Mouse (Mus musculus): ENCODE measurements around the gene Cnmd. TPM values are rescaled to one million over a fixed set of nuclear protein-coding genes. Genes with fewer than 3 reads are reported as not detected.

The Cnmd gene
- total and polyA plus RNA-seq, 3 experiments = not detected

DNA sequence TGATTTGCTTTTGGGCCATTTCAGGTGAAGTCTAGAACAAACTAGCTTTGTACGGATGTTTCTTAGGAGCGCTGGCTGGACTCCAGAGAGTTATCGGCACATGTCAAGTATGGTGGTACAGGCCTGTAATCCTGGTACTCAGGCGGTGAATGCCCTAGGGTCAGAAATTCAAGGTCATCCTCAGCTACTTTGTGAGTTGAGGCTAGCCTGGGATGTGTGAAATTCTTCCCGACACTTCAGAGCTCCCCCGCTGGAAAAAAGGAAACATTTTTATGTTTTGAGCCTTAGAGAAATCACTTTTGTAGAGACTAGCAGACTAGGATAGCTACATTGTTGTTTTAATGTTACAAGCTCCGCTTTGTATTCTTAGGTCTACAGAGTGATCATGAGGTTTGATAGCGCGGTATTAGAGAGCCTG, 73.4 kb downstream of the Cnmd start:
- peaks cover 3 to 12% of the 10 kb centered on the region in 2 experiments; a peak in 3 of 4 replicates for H3K4me1 ChIP-seq (ENCODE audit: control insufficient read depth in 1 of 2, insufficient read depth in 2 of 2, low read length in 2 of 2)
- H3K9me3 ChIP-seq (replicated peaks; ENCODE audit: insufficient read depth, low read length) = no peaks in the 10 kb centered on the region
- peak overlapping the region; percentile 91 for H3K9ac ChIP-seq (ENCODE audit: control insufficient read depth, low read depth, low read length, poor library complexity, severe bottlenecking)
- DNase-seq (ENCODE audit: low read depth, low spot score) = peak; percentile 79
- H3K79me2 ChIP-seq (ENCODE audit: control insufficient read depth, insufficient read depth, low read length, poor library complexity) = peaks cover 43% of the 10 kb centered on the region
- H3K36me3 ChIP-seq (ENCODE audit: control insufficient read depth in 1 of 2, insufficient read depth in 2 of 2, low read length in 2 of 2) = peaks cover 2 to 16% of the 10 kb centered on the region in 2 experiments
- H3K4me3 ChIP-seq (ENCODE audit: control insufficient read depth in 1 of 2, insufficient read depth in 1 of 2, low read depth in 2 of 2, low read length in 2 of 2) = peak overlapping the region; percentile 92 to 93
- TF ChIP-seq ZNF384 (IDR thresholded peaks at IDR 0.05; ENCODE audit: low read depth, low read length) (no peak), TAL1 (IDR thresholded peaks at IDR 0.05; ENCODE audit: low read length) (no peak), POLR2AphosphoS5 (IDR thresholded peaks at IDR 0.05; ENCODE audit: borderline replicate concordance, low read depth, low read length) (no peak), HCFC1 (IDR thresholded peaks at IDR 0.05; ENCODE audit: low read depth, low read length) (peak; percentile 50), KAT2A (conservative IDR thresholded peaks at IDR 0.05; ENCODE audit: low read depth, low read length) (no peak), GATA1 (IDR thresholded peaks at IDR 0.05; ENCODE audit: low read depth, low read length) (peak; percentile 12; the same call in 1 of the 2 replicates), MYC (IDR thresholded peaks at IDR 0.05; ENCODE audit: low read depth, low read length) (peak; percentile 74), MAX (IDR thresholded peaks at IDR 0.05; ENCODE audit: low read length) (peak; percentile 73), MEF2A (IDR thresholded peaks at IDR 0.05; ENCODE audit: extremely low read depth, insufficient replicate concordance, low read depth, low read length, poor library complexity, severe bottlenecking) (no peak), SIN3A (IDR thresholded peaks at IDR 0.05; ENCODE audit: low read length) (peak; percentile 84), NELFE (IDR thresholded peaks at IDR 0.05; ENCODE audit: low read depth, low read length) (0 out of 2 replicates have a peak, but pooled peaks have one; percentile 24), RAD21 (IDR thresholded peaks at IDR 0.05; ENCODE audit: low read depth, low read length) (no peak), SMC3 (IDR thresholded peaks at IDR 0.05; ENCODE audit: low read depth, low read length) (no peak), CHD1 (IDR thresholded peaks at IDR 0.05; ENCODE audit: low read depth, low read length) (peak; percentile 68; the same call in 1 of the 2 replicates), POLR2AphosphoS2 (IDR thresholded peaks at IDR 0.05; ENCODE audit: low read length) (no peak), UBTF (IDR thresholded peaks at IDR 0.05; ENCODE audit: borderline replicate concordance, insufficient read depth, low read depth, low read length) (no peak), JUND (IDR thresholded peaks at IDR 0.05; ENCODE audit: low read depth, low read length) (0 out of 2 replicates have a peak, but pooled peaks have one; percentile 11), ZC3H11A (IDR thresholded peaks at IDR 0.05; ENCODE audit: low read depth, low read length) (no peak), CHD2 (IDR thresholded peaks at IDR 0.05; ENCODE audit: low read length) (no peak), MXI1 (IDR thresholded peaks at IDR 0.05; ENCODE audit: low read depth, low read length) (peak; percentile 83)
- H3K27ac ChIP-seq (ENCODE audit: control insufficient read depth, low read depth, low read length) = peak overlapping the region; percentile 95
- H3K27me3 ChIP-seq (ENCODE audit: control insufficient read depth in 1 of 2, insufficient read depth in 2 of 2, low read length in 2 of 2) = no peaks in the 10 kb centered on the region

DNA sequence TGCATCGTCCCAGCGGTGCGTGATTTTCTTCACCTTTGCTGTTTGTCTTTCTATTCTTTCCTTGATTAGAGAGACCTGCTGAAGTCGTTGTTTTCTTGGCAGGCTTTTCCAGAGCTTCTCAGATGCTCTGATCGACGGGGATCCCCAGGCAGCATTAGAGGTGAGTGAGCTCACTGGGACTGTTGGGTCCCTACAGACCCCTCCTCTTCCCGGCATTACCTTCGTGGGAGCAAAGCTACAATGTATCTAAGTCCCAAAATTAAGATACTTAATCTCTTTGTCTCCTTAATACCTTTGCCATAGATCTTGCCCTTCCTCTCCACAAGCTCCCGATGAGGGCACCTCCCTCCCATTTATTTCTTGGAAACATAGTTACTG, 74.1 kb downstream of the Cnmd start:
- H3K4me3 ChIP-seq (ENCODE audit: control insufficient read depth in 1 of 2, insufficient read depth in 1 of 2, low read depth in 2 of 2, low read length in 2 of 2) = peak overlapping the region; percentile 92 to 93
- TF ChIP-seq TBP (IDR thresholded peaks at IDR 0.05; ENCODE audit: low read depth, low read length) (0 out of 2 replicates have a peak, but pooled peaks have one; percentile 3), RCOR1 (IDR thresholded peaks at IDR 0.05; ENCODE audit: low read depth, low read length) (no peak), NELFE (IDR thresholded peaks at IDR 0.05; ENCODE audit: low read depth, low read length) (0 out of 2 replicates have a peak, but pooled peaks have one; percentile 42), POLR2A (IDR thresholded peaks at IDR 0.05; ENCODE audit: control insufficient read depth in 1 of 2, insufficient read depth in 1 of 2, low read depth in 1 of 2, low read length in 2 of 2, poor library complexity in 1 of 2) (peak in 1 of 2 experiments; percentile 12; a peak in 1 of 4 replicates)
- H3K27ac ChIP-seq (ENCODE audit: control insufficient read depth, low read depth, low read length) = peak overlapping the region; percentile 88
- peaks cover 0 to 16% of the 10 kb centered on the region in 2 experiments; a peak in 3 of 4 replicates for H3K36me3 ChIP-seq (ENCODE audit: control insufficient read depth in 1 of 2, insufficient read depth in 2 of 2, low read length in 2 of 2)
- DNase-seq (ENCODE audit: low read depth, low spot score) = no peak
- peaks cover 42% of the 10 kb centered on the region for H3K79me2 ChIP-seq (ENCODE audit: control insufficient read depth, insufficient read depth, low read length, poor library complexity)
- peaks cover 3 to 12% of the 10 kb centered on the region in 2 experiments; a peak in 3 of 4 replicates for H3K4me1 ChIP-seq (ENCODE audit: control insufficient read depth in 1 of 2, insufficient read depth in 2 of 2, low read length in 2 of 2)
- H3K9me3 ChIP-seq (replicated peaks; ENCODE audit: insufficient read depth, low read length) = no peaks in the 10 kb centered on the region
- peak overlapping the region; percentile 91 for H3K9ac ChIP-seq (ENCODE audit: control insufficient read depth, low read depth, low read length, poor library complexity, severe bottlenecking)
- H3K27me3 ChIP-seq (ENCODE audit: control insufficient read depth in 1 of 2, insufficient read depth in 2 of 2, low read length in 2 of 2) = no peaks in the 10 kb centered on the region
